Comparison of ENCODE assay signal across 8 mouse cellular contexts in the genomic region with DNA sequence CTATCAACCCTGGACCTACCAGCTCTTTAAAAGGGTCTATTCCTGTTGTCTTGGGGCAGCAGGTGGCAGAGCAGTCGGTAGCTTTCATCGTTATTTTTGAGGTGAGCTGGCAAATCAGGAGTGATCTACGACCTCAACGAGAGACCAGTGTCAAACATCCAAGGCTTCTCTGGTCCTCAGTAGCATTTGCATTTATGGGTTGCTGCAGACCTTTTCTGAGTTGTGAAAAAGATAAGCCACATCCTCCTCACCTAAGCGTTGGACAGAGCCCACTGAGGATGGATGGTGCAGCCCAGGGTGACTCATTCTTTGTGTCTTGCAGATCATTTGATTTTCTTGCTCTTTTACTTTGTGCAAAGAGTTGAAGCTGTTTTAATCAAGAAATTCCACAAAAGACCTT. TPM values are rescaled to one million over a fixed set of nuclear protein-coding genes. Genes with fewer than 3 reads are reported as not detected.
A peak's percentile ranks its signal among the peaks of the same experiment; 100 is the strongest.
DNase-seq lines count a peak whose midpoint lies in the region; ATAC-seq and TF ChIP-seq lines count a peak whose summit lies in the region.

No protein-coding gene starts in this region.

- peak overlapping the region; percentile 77 for H3K4me2 ChIP-seq in hindbrain, embryonic 13.5 days

- WGBS in hindbrain, embryonic 13.5 days = 12% methylated on average over 5 of the region's 5 CpGs

- H3K9me3 ChIP-seq in hindbrain, embryonic 13.5 days = no peaks in the 10 kb centered on the region

- peak overlapping the region; percentile 53; the same call in 1 of the 2 replicates for H3K27ac ChIP-seq in left cerebral cortex, adult 2 months
- peak overlapping the region; percentile 26; the same call in 1 of the 2 replicates for H3K27ac ChIP-seq in hindbrain, embryonic 13.5 days

- H3K4me3 ChIP-seq in left cerebral cortex, adult 2 months = peak overlapping the region; percentile 89
- H3K4me3 ChIP-seq in hindbrain, embryonic 13.5 days = peak overlapping the region; percentile 93

- peak overlapping the region; percentile 94 for H3K9ac ChIP-seq in hindbrain, embryonic 13.5 days

- intact Hi-C loops in left cerebral cortex, adult 2 months (cut with DNase I) = no loop called here

- H3K36me3 ChIP-seq in hindbrain, embryonic 13.5 days = no peaks in the 10 kb centered on the region

- no peaks in the 10 kb centered on the region for H3K27me3 ChIP-seq in hindbrain, embryonic 13.5 days

- peaks cover 17% of the 10 kb centered on the region for H3K4me1 ChIP-seq in hindbrain, embryonic 13.5 days (replicated peaks)

- no peak for DNase-seq in left cerebral cortex, adult 2 months (ENCODE audit: extremely low spot score in 1 of 2, low spot score in 2 of 2)
- no peak for DNase-seq in left cerebral cortex, adult 11 months (ENCODE audit: low spot score)
- DNase-seq in adrenal gland, postnatal 10 days = no peak
- no peak for DNase-seq in cerebellum, postnatal 10 days
- no peak for DNase-seq in ovary, postnatal 10 days (ENCODE audit: low spot score)

- TF ChIP-seq CTCF in left cerebral cortex, adult 2 months (IDR thresholded peaks at IDR 0.05) = no peak; the same call in 1 of the 2 replicates

- ATAC-seq in common myeloid progenitor, adult 5-6 weeks (replicated peaks; ENCODE audit: low read depth, poor library complexity, severe bottlenecking) = 0 out of 2 replicates have a peak, but pooled peaks have one; percentile 4
- ATAC-seq in hindbrain, embryonic 13.5 days (ENCODE audit: low FRiP score) = peak; percentile 3; the same call in 1 of the 2 replicates
- ATAC-seq in megakaryocyte-erythroid progenitor cell, adult 5-6 weeks (replicated peaks; ENCODE audit: low FRiP score, low TSS enrichment, poor library complexity, severe bottlenecking) = peak; percentile 13; the same call in 1 of the 2 replicates

RNA-seq across cellular contexts. Expression of a gene that starts 0.5 kb away (rescaled TPM):
- 10 to 100 TPM; 31.9 to 37.3 TPM for total RNA-seq in left cerebral cortex, adult 2 months (2021)
- total RNA-seq in common myeloid progenitor, adult 5-6 weeks (2017) = 15.1 and 16.4 TPM in 2 replicates
- 37.4 and 38.7 TPM in 2 replicates for polyA plus RNA-seq in hindbrain, embryonic 13.5 days (2015; fragmentation: Nextera tagmentation; extraction: Ambion mirVana)
- total RNA-seq in megakaryocyte-erythroid progenitor cell, adult 5-6 weeks (2014; fragmentation: Nextera tagmentation) = 9.4 and 14.2 TPM in 2 replicates
- total RNA-seq in megakaryocyte-erythroid progenitor cell, adult 5-6 weeks (2017) = 8.6 and 12.5 TPM in 2 replicates
- total RNA-seq in adrenal gland, postnatal 10 days (2021) = 100 to 1,000 TPM; 157 to 176 TPM

RNA-seq across cellular contexts. Expression of a gene that starts 0.9 kb away (rescaled TPM):
- total RNA-seq in left cerebral cortex, adult 2 months (2021) = 1 to 10 TPM; 5.8 to 6.9 TPM
- total RNA-seq in common myeloid progenitor, adult 5-6 weeks (2017) = 43.0 and 47.0 TPM in 2 replicates
- 6.1 and 6.6 TPM in 2 replicates for polyA plus RNA-seq in hindbrain, embryonic 13.5 days (2015; fragmentation: Nextera tagmentation; extraction: Ambion mirVana)
- 18.8 and 24.6 TPM in 2 replicates for total RNA-seq in megakaryocyte-erythroid progenitor cell, adult 5-6 weeks (2014; fragmentation: Nextera tagmentation)
- 36.3 and 36.9 TPM in 2 replicates for total RNA-seq in megakaryocyte-erythroid progenitor cell, adult 5-6 weeks (2017)
- total RNA-seq in adrenal gland, postnatal 10 days (2021) = 10 to 100 TPM; 27.4 to 27.7 TPM

RNA-seq across cellular contexts. Expression of a gene that starts 34.3 kb away (rescaled TPM):
- total RNA-seq in left cerebral cortex, adult 2 months (2021) = 10 to 100 TPM; 41.8 to 45.8 TPM
- 25.9 and 51.3 TPM in 2 replicates for total RNA-seq in common myeloid progenitor, adult 5-6 weeks (2017)
- 34.9 and 39.8 TPM in 2 replicates for polyA plus RNA-seq in hindbrain, embryonic 13.5 days (2015; fragmentation: Nextera tagmentation; extraction: Ambion mirVana)
- 15.3 and 33.4 TPM in 2 replicates for total RNA-seq in megakaryocyte-erythroid progenitor cell, adult 5-6 weeks (2014; fragmentation: Nextera tagmentation)
- 16.5 and 27.3 TPM in 2 replicates for total RNA-seq in megakaryocyte-erythroid progenitor cell, adult 5-6 weeks (2017)
- total RNA-seq in adrenal gland, postnatal 10 days (2021) = 10 to 100 TPM; 78.6 to 78.9 TPM

RNA-seq across cellular contexts. Expression of a gene that starts 38.6 kb away (rescaled TPM):
- 1 to 10 TPM; 5.0 to 7.6 TPM for total RNA-seq in left cerebral cortex, adult 2 months (2021)
- 25.9 and 29.3 TPM in 2 replicates for total RNA-seq in common myeloid progenitor, adult 5-6 weeks (2017)
- 9.0 and 10.3 TPM in 2 replicates for polyA plus RNA-seq in hindbrain, embryonic 13.5 days (2015; fragmentation: Nextera tagmentation; extraction: Ambion mirVana)
- total RNA-seq in megakaryocyte-erythroid progenitor cell, adult 5-6 weeks (2014; fragmentation: Nextera tagmentation) = 15.8 and 26.2 TPM in 2 replicates
- 30.6 and 31.5 TPM in 2 replicates for total RNA-seq in megakaryocyte-erythroid progenitor cell, adult 5-6 weeks (2017)
- total RNA-seq in adrenal gland, postnatal 10 days (2021) = 10 to 100 TPM; 32.2 to 42.3 TPM
